Comparison of ENCODE assay signal across 12 mouse cellular contexts in the genomic region with DNA sequence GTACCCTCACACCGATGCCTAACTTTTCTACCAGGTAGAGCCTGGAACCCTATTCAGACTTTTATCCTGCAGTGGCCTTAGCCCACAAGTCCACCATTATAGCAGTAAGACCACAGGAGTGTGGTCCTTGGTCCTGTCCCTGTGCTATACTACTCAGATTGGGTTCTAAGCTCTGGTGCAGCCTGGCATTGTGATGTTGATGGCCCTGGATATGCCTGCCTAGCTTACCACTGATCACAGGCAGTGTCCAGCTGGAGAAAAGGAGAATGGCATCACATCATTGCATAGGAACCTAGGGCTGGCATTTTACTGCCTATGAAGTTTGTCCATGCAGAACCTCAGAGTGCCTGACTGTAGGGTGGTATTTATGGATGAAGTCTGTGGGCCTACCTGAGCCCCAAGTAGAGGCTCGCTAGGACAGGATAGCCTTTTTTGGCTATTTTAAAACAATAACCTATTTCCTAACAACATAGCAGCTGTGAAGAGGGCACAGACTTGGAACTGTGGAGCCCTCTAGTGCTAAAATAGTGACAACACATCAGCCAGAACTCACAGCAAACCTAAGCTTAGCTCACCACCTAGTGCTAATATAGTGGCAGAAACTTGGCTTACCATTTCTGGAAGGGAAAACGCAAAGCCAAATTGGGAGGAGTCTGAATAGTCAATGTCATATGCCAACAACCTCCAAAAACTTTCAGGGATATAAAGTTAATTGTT.
DNase-seq lines count a peak whose midpoint lies in the region; ATAC-seq and TF ChIP-seq lines count a peak whose summit lies in the region.
"Had no signal": no experiment of that assay in that cellular context is flagged by ENCODE, and none has a peak within 500 bp of the region (broad histone marks: within the 10 kb centered on the region; RNA-seq: fewer than 3 reads in every experiment).

No protein-coding gene starts in this region.

- no peaks in the 10 kb centered on the region for H3K36me3 ChIP-seq in hindbrain, embryonic 11.5 days (ENCODE audit: control insufficient read depth, insufficient read depth, low read length)
- H3K36me3 ChIP-seq in hindbrain, embryonic 14.5 days (replicated peaks; ENCODE audit: control insufficient read depth, insufficient read depth) = no peaks in the 10 kb centered on the region
- H3K36me3 ChIP-seq in lung, embryonic 14.5 days (ENCODE audit: insufficient read depth) = no peaks in the 10 kb centered on the region
- H3K36me3 ChIP-seq: midbrain, embryonic 15.5 days had no signal

- POLR2A ChIA-PET in Patski (lab: Charles Lee) = interaction anchor here (0.7 kb wide), 1 partner anchor 328 kb away, joined by 4 read pairs; no protein-coding TSS in a partner anchor

- ATAC-seq in hindbrain, embryonic 11.5 days (ENCODE audit: low FRiP score) = peak; percentile 22; the same call in 1 of the 2 replicates
- no peak for ATAC-seq in hindbrain, embryonic 14.5 days (ENCODE audit: low FRiP score)
- ATAC-seq in lung, embryonic 14.5 days (ENCODE audit: insufficient read depth) = no peak
- ATAC-seq in Patski = no peak
- ATAC-seq: midbrain, embryonic 15.5 days had no signal

- no peak overlapping the region for H3K27ac ChIP-seq in hindbrain, embryonic 11.5 days (ENCODE audit: low read depth, low read length)
- no peak overlapping the region for H3K27ac ChIP-seq in hindbrain, embryonic 14.5 days
- H3K27ac ChIP-seq in lung, embryonic 14.5 days (ENCODE audit: low read depth) = no peak overlapping the region
- H3K27ac ChIP-seq: midbrain, embryonic 15.5 days had no signal

- CTCF ChIA-PET in Patski (lab: Charles Lee) = no interaction called here

- H3K27me3 ChIP-seq in hindbrain, embryonic 11.5 days (ENCODE audit: control insufficient read depth, insufficient read depth, low read length) = no peaks in the 10 kb centered on the region
- no peaks in the 10 kb centered on the region for H3K27me3 ChIP-seq in hindbrain, embryonic 14.5 days (ENCODE audit: control insufficient read depth, insufficient read depth, low read length)
- no peaks in the 10 kb centered on the region for H3K27me3 ChIP-seq in lung, embryonic 14.5 days (ENCODE audit: insufficient read depth, low read length)
- no peaks in the 10 kb centered on the region for H3K27me3 ChIP-seq in Patski
- H3K27me3 ChIP-seq: midbrain, embryonic 15.5 days had no signal

- no peaks in the 10 kb centered on the region for H3K9me3 ChIP-seq in hindbrain, embryonic 11.5 days (ENCODE audit: control insufficient read depth, low read length)
- peaks cover 8% of the 10 kb centered on the region for H3K9me3 ChIP-seq in hindbrain, embryonic 14.5 days (ENCODE audit: control insufficient read depth, low read length)
- H3K9me3 ChIP-seq in lung, embryonic 14.5 days (ENCODE audit: low read depth, low read length) = no peaks in the 10 kb centered on the region
- H3K9me3 ChIP-seq: midbrain, embryonic 15.5 days had no signal

- H3K4me2 ChIP-seq in hindbrain, embryonic 11.5 days (replicated peaks; ENCODE audit: low read depth, low read length) = no peak overlapping the region
- no peak overlapping the region for H3K4me2 ChIP-seq in hindbrain, embryonic 14.5 days (replicated peaks)
- no peak overlapping the region for H3K4me2 ChIP-seq in lung, embryonic 14.5 days
- H3K4me2 ChIP-seq: midbrain, embryonic 15.5 days had no signal

- no peak overlapping the region for H3K9ac ChIP-seq in hindbrain, embryonic 11.5 days (ENCODE audit: low read depth, low read length)
- no peak overlapping the region for H3K9ac ChIP-seq in hindbrain, embryonic 14.5 days
- no peak overlapping the region for H3K9ac ChIP-seq in lung, embryonic 14.5 days
- H3K9ac ChIP-seq: midbrain, embryonic 15.5 days had no signal

- 79% methylated on average over 3 of the region's 3 CpGs for WGBS in hindbrain, embryonic 11.5 days
- WGBS in hindbrain, embryonic 14.5 days = 70% methylated on average over 3 of the region's 3 CpGs
- 77% methylated on average over 3 of the region's 3 CpGs for WGBS in lung, embryonic 14.5 days

- peak; percentile 14 for DNase-seq in hindbrain, embryonic 11.5 days (ENCODE audit: low spot score)
- DNase-seq in hindbrain, embryonic 14.5 days (ENCODE audit: low spot score) = no peak
- DNase-seq in lung, embryonic 14.5 days = peak; percentile 42
- DNase-seq in lung, postnatal 36 days = no peak
- DNase-seq in Patski (ENCODE audit: low read depth, low spot score) = no peak
- peak; percentile 39 for DNase-seq in retina, embryonic 14.5 days (ENCODE audit: low spot score)
- DNase-seq in cerebellum, adult 11-12 months = no peak
- DNase-seq: cerebellum, postnatal 25 days; gastrocnemius, postnatal 36 days; kidney, postnatal 14 days; lung, adult 2 months had no signal

- H3K4me1 ChIP-seq in hindbrain, embryonic 11.5 days (replicated peaks; ENCODE audit: control insufficient read depth, insufficient read depth, low read length) = no peaks in the 10 kb centered on the region
- no peaks in the 10 kb centered on the region for H3K4me1 ChIP-seq in hindbrain, embryonic 14.5 days (replicated peaks; ENCODE audit: control insufficient read depth, insufficient read depth, low read length)
- no peaks in the 10 kb centered on the region for H3K4me1 ChIP-seq in lung, embryonic 14.5 days (ENCODE audit: insufficient read depth)

- in situ Hi-C loops in Patski (cut with MboI; ENCODE audit: low pct_unique_long_range_greater_than_20kb) = loop anchor here (25.0 kb wide), 1 partner anchor 1271 kb away; no protein-coding TSS in a partner anchor

- TF ChIP-seq CTCF in lung, embryonic 14.5 days (IDR thresholded peaks at IDR 0.05; ENCODE audit: low read depth) = peak; percentile 39
- peak; percentile 56 for TF ChIP-seq CTCF in Patski (IDR thresholded peaks at IDR 0.05)

- no peak overlapping the region for H3K4me3 ChIP-seq in hindbrain, embryonic 11.5 days (ENCODE audit: low read depth, low read length)
- no peak overlapping the region for H3K4me3 ChIP-seq in hindbrain, embryonic 14.5 days (replicated peaks; ENCODE audit: low read length)
- H3K4me3 ChIP-seq in lung, embryonic 14.5 days (ENCODE audit: low read depth, low read length) = no peak overlapping the region
- H3K4me3 ChIP-seq: midbrain, embryonic 15.5 days had no signal

Comparison
In these comparisons a context has a peak if more than half of its experiments do, and no peak if none do; other contexts are left out.
1. DNase-seq: peak in hindbrain, embryonic 11.5 days (single experiment), lung, embryonic 14.5 days (single experiment) and retina, embryonic 14.5 days (single experiment); none in hindbrain, embryonic 14.5 days (single experiment), lung, postnatal 36 days (single experiment), Patski (single experiment) and cerebellum, adult 11-12 months (single experiment).